Mouse (Mus musculus): ENCODE data around the gene Sla2.

DNA sequence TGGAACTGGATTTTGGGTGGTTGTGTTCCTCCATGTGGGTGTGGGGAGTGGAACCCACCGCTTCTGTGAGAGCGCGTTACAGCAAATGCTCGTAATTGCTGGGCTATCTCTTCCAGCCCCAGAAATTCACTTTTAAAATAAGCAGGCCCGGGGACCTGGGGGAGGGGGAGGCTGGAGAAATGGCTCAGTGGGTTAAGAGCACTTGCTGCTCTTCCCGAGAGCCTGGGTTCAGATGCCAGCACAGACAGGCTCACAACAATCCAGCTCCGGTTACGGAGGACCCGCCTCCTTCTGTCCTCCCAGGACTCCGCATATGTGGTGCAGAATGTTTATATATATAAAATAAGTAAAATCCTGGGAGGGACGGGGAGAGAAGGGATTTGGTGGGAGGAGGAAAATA lies 44.3 kb downstream of the Sla2 start:
- TF ChIP-seq TBP (conservative IDR thresholded peaks at IDR 0.05; ENCODE audit: low read depth, low read length) (no peak), SIN3A (IDR thresholded peaks at IDR 0.05; ENCODE audit: low read length) (no peak), CTCF (conservative IDR thresholded peaks at IDR 0.05 in 1 of 2, IDR thresholded peaks at IDR 0.05 in 1 of 2; ENCODE audit: low read depth in 2 of 2, low read length in 2 of 2) (no peak), HCFC1 (IDR thresholded peaks at IDR 0.05; ENCODE audit: low read depth, low read length) (no peak)
